Mouse (Mus musculus) brain, embryonic 14.5 days (tissue): ENCODE data around the gene Nmb. TPM values are rescaled to one million over a fixed set of nuclear protein-coding genes. Genes with fewer than 3 reads are reported as not detected.
A peak's percentile ranks its signal among the peaks of the same experiment; 100 is the strongest.

Source experiments
- DNase-seq: peaks from one replicate; pipeline ENCODE4 v3.0.0-alpha.2; 2011; ENCODE audit warnings: low read depth
- CTCF ChIP-seq: fragments of 200-500 bp; IDR thresholded peaks from 2 replicates; pipeline ENCODE4 v1.5.1; 2012; ENCODE audit warnings: inconsistent platforms, mild to moderate bottlenecking, moderate library complexity, borderline replicate concordance; ENCODE audit not compliant: insufficient read depth, insufficient read length; ENCODE audit errors: extremely low read depth
- POLR2A ChIP-seq: fragments of 200-500 bp; IDR thresholded peaks from 2 replicates; pipeline ENCODE4 v1.6.1; 2012; ENCODE audit warnings: mild to moderate bottlenecking, inconsistent platforms, borderline replicate concordance; ENCODE audit not compliant: poor library complexity, insufficient read depth, insufficient read length, severe bottlenecking; ENCODE audit errors: extremely low read depth
- polyA plus RNA-seq: library from polyadenylated mRNA; depleted of rRNA; stranded (reverse); fragments of >200 nt; gene quantifications from 2 replicates; pipeline ENCODE4 v1.2.3, GENCODE M21; 2012

Gene Nmb
- polyA plus RNA-seq, 1 experiment, result 10.3 TPM

GRCm38 (mm10) chr7:80894196-80894595, 10.7 kb downstream of the Nmb start:
- TF ChIP-seq POLR2A, result no peak
- no peak for TF ChIP-seq CTCF

DNA sequence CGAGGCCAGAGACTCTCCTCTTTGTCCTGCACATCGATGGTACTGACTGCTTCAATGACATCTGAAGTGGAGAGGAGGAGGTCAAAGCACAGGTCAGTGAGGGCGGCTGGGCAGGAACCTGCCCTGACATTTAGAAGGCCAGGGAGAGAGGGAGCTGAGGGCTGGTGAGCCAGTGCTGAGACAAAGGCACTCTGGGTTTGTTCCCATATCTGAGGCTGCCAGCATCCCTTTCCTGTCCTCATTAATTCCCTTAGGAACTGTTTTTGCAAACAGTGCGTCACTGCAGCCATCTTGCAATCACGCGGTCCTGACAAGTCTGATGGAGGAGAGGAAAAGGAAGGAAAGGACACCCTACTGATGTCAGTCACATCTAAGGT, 11.1 kb downstream of the Nmb start:
- no peak for TF ChIP-seq CTCF
- no peak for TF ChIP-seq POLR2A

More at GRCm38 (mm10) chr7:80894196-80894595, 10.7 kb downstream of the Nmb start:
- no peak for DNase-seq

GRCm38 (mm10) chr7:80893086-80893752, 11.7 kb downstream of the Nmb start:
- DNase-seq, result no peak

More for the DNA sequence above, 11.1 kb downstream of the Nmb start:
- DNase-seq, result peak; percentile 20

GRCm38 (mm10) chr7:80889841-80890241, 15.0 kb downstream of the Nmb start:
- no peak for TF ChIP-seq POLR2A
- no peak for TF ChIP-seq CTCF
- DNase-seq, result no peak

More at GRCm38 (mm10) chr7:80893086-80893752, 11.7 kb downstream of the Nmb start:
- TF ChIP-seq CTCF (no peak), POLR2A (no peak)

GRCm38 (mm10) chr7:80889021-80889511, 15.8 kb downstream of the Nmb start:
- no peak for TF ChIP-seq POLR2A
- no peak for TF ChIP-seq CTCF
- peak; percentile 87 for DNase-seq

GRCm38 (mm10) chr7:80888595-80888994, 16.3 kb downstream of the Nmb start:
- peak; percentile 28 for DNase-seq

GRCm38 (mm10) chr7:80885666-80886065, 19.2 kb downstream of the Nmb start:
- TF ChIP-seq POLR2A (no peak), CTCF (peak; percentile 26; the same call in 1 of the 2 replicates)
- no peak for DNase-seq

More at GRCm38 (mm10) chr7:80888595-80888994, 16.3 kb downstream of the Nmb start:
- TF ChIP-seq POLR2A (no peak), CTCF (no peak)

GRCm38 (mm10) chr7:80882830-80883505, 21.9 kb downstream of the Nmb start:
- peak; percentile 53; the same call in 1 of the 2 replicates for TF ChIP-seq CTCF
- no peak for TF ChIP-seq POLR2A
- peak; percentile 94 for DNase-seq

GRCm38 (mm10) chr7:80875727-80876126, 29.1 kb downstream of the Nmb start:
- TF ChIP-seq POLR2A, result no peak
- no peak for TF ChIP-seq CTCF
- DNase-seq, result peak; percentile 10

- TF ChIP-seq CTCF (no peak), POLR2A (no peak)
- no peak for DNase-seq
Measured at GRCm38 (mm10) chr7:80873631-80874030, 31.2 kb downstream of the Nmb start.

- TF ChIP-seq CTCF (no peak), POLR2A (no peak)
- DNase-seq, result no peak
Measured at GRCm38 (mm10) chr7:80873038-80873437, 31.8 kb downstream of the Nmb start.

GRCm38 (mm10) chr7:80868686-80869085, 36.2 kb downstream of the Nmb start:
- no peak for DNase-seq
- TF ChIP-seq CTCF (no peak), POLR2A (no peak)

DNA sequence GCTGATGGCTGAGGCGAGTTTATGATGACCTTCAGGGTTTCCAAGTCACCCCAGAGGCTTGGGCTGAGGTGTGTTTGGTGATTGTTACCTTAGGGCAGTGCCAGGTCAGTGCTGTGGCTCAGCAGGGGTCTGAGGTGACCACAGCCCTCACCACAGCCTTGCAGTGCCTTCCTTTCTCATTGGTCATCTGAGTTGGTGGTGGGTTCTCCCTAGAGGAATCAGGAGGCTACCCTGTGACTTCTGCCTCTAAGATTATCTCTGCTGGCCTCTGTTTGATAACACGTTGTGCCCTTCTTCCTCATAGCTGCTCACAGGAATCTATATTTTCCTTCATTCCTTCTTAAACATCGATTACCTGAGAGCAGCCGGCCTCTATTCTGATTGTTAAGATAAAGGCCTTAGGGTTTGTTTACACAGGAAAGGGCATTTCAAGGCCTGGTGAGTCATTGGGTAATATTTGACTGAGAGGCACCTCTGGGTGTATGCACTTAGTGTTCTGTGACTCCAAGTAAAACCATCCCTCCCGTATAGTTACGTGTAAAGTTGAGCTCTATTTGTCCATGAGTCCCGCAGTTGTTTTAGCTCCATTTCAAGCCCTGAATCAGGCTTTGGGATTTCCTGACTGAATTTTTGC, 38.2 kb downstream of the Nmb start:
- DNase-seq, result no peak
- TF ChIP-seq CTCF (no peak), POLR2A (no peak)
